Mouse (Mus musculus) gastrocnemius, postnatal 36 days (tissue): ENCODE results near the gene Mrps23. TPM values are rescaled to one million over a fixed set of nuclear protein-coding genes. Genes with fewer than 3 reads are reported as not detected.

Experiments
- total RNA-seq, 2 experiments: library from RNA; stranded (reverse); gene quantifications; 2 replicates each; pipeline ENCODE4 v1.2.3; 2021

Mrps23 gene
- total RNA-seq, 2 experiments from 2014 or later: 123 to 140 TPM

Other genes with a start within 250 kb of the Mrps23 start
- gene Dynll2, start 216.9 kb upstream of the Mrps23 start, total RNA-seq: 100 to 1,000 TPM; 157 to 161 TPM
- gene Srsf1, start 157.0 kb upstream of the Mrps23 start, total RNA-seq: 10 to 100 TPM; 54.4 to 60.2 TPM
- gene Vezf1, start 136.1 kb upstream of the Mrps23 start, total RNA-seq: 10 to 100 TPM; 50.0 to 71.2 TPM
- gene Cuedc1, start 106.3 kb upstream of the Mrps23 start, total RNA-seq: 10 to 100 TPM; 80.3 to 96.9 TPM
- gene Ccdc182, start 89.7 kb downstream of the Mrps23 start, total RNA-seq: not detected